Mouse (Mus musculus) stomach, embryonic 16.5 days (tissue): ENCODE measurements around the gene Trim25. TPM values are rescaled to one million over a fixed set of nuclear protein-coding genes. Genes with fewer than 3 reads are reported as not detected.

Experiments used
- ATAC-seq: fragments of 200-750 bp; cut with Nextera tagmentation; 2 replicates; pipeline ENCODE4 v1.8.0; 2017; ENCODE audit warnings: moderate number of reproducible peaks, moderate TSS enrichment; ENCODE audit not compliant: insufficient read depth, low FRiP score
- H3K27ac ChIP-seq: fragments of 300-500 bp; sonication (generic); 2 replicates; pipeline ENCODE4 v1.5.1; 2014; ENCODE audit warnings: low read length
- H3K27me3 ChIP-seq: fragments of 300-500 bp; sonication (generic); 2 replicates; pipeline ENCODE4 v1.6.1; 2014; ENCODE audit warnings: low read length, control low read depth, mixed read lengths; ENCODE audit not compliant: control insufficient read depth, insufficient read depth
- H3K36me3 ChIP-seq: fragments of 300-500 bp; sonication (generic); 2 replicates; pipeline ENCODE4 v1.6.1; 2014; ENCODE audit warnings: low read length; ENCODE audit not compliant: control insufficient read depth, insufficient read depth
- H3K4me1 ChIP-seq: fragments of 300-500 bp; sonication (generic); 2 replicates; pipeline ENCODE4 v1.6.1; 2014; ENCODE audit warnings: low read length, control low read depth, mixed read lengths; ENCODE audit not compliant: control insufficient read depth, insufficient read depth
- H3K4me2 ChIP-seq: fragments of 300-500 bp; sonication (generic); 2 replicates; pipeline ENCODE4 v1.6.1; 2014; ENCODE audit warnings: low read depth, low read length, mixed read lengths
- H3K4me3 ChIP-seq: fragments of 300-500 bp; sonication (generic); replicated peaks from 2 replicates; pipeline ENCODE4 v1.5.1; 2014; ENCODE audit warnings: mild to moderate bottlenecking, low read length
- H3K9ac ChIP-seq: fragments of 300-500 bp; sonication (generic); 2 replicates; pipeline ENCODE4 v1.6.1; 2014; ENCODE audit warnings: low read length
- H3K9me3 ChIP-seq: fragments of 300-500 bp; sonication (generic); replicated peaks from 2 replicates; pipeline ENCODE4 v1.6.1; 2016; ENCODE audit warnings: low read length, control low read depth; ENCODE audit not compliant: control insufficient read depth
- WGBS: fragments of 180-500 bp; shearing (Covaris S2); extraction: QIAGEN DNeasy Blood & Tissue Kit; methylation state at CpG from one replicate; pipeline ENCODE4 v1.1.7; 2014; 5-methylcytosine and 5-hydroxymethylcytosine counted together
- polyA plus RNA-seq: library from polyadenylated mRNA; unstranded; fragments of >200 nt; fragmentation: Nextera tagmentation; extraction: Ambion mirVana; gene quantifications from 2 replicates; pipeline ENCODE4 v1.2.1, GENCODE M21; 2015

The Trim25 gene
- polyA plus RNA-seq, 1 experiment from 2014 or later: 27.8 TPM

GRCm38 (mm10) chr11:88958851-88959250, 40.3 kb upstream of the Trim25 start:
- Histone ChIP-seq H3K4me3 (no peak overlapping the region), H3K36me3 (no peaks in the 10 kb centered on the region), H3K4me1 (peaks cover 7% of the 10 kb centered on the region), H3K4me2 (no peak overlapping the region), H3K27ac (no peak overlapping the region), H3K9ac (no peak overlapping the region), H3K27me3 (no peaks in the 10 kb centered on the region), H3K9me3 (no peaks in the 10 kb centered on the region)
- 76% methylated on average over 3 of the region's 3 CpGs for WGBS
- no peak for ATAC-seq

- ATAC-seq: no peak
- 80% methylated on average over 2 of the region's 3 CpGs for WGBS
- no peaks in the 10 kb centered on the region for H3K9me3 ChIP-seq
- H3K4me2 ChIP-seq: no peak within 1 kb of the TSS
- no peaks in the 10 kb centered on the region for H3K27me3 ChIP-seq
- H3K4me3 ChIP-seq: no peak within 1 kb of the TSS
- H3K27ac ChIP-seq: no peak within 1 kb of the TSS
- H3K4me1 ChIP-seq: no peaks in the 10 kb centered on the region
- H3K9ac ChIP-seq: no peak within 1 kb of the TSS
- no peaks in the 10 kb centered on the region for H3K36me3 ChIP-seq
These were observed 32.3 kb upstream of the Trim25 start, which contains the start of gene Elobl for GRCm38 (mm10) chr11:88966881-88967361. Gene Elobl, minus strand, starts transcription at chr11:88966931.

GRCm38 (mm10) chr11:88970202-88970732, 28.9 kb upstream of the Trim25 start, which contains the start of gene Coil:
Gene Coil, plus strand, starts transcription at chr11:88970252.
- Histone ChIP-seq H3K27me3 (no peaks in the 10 kb centered on the region), H3K9ac (no peak within 1 kb of the TSS), H3K4me3 (no peak within 1 kb of the TSS), H3K4me1 (0 out of 2 replicates have a peak, but pooled peaks cover 4% of the 10 kb centered on the region), H3K36me3 (no peaks in the 10 kb centered on the region), H3K27ac (no peak within 1 kb of the TSS), H3K9me3 (no peaks in the 10 kb centered on the region), H3K4me2 (no peak within 1 kb of the TSS)
- ATAC-seq: no peak; the same call in 1 of the 2 replicates
- 42% methylated on average over 2 of the region's 2 CpGs for WGBS

DNA sequence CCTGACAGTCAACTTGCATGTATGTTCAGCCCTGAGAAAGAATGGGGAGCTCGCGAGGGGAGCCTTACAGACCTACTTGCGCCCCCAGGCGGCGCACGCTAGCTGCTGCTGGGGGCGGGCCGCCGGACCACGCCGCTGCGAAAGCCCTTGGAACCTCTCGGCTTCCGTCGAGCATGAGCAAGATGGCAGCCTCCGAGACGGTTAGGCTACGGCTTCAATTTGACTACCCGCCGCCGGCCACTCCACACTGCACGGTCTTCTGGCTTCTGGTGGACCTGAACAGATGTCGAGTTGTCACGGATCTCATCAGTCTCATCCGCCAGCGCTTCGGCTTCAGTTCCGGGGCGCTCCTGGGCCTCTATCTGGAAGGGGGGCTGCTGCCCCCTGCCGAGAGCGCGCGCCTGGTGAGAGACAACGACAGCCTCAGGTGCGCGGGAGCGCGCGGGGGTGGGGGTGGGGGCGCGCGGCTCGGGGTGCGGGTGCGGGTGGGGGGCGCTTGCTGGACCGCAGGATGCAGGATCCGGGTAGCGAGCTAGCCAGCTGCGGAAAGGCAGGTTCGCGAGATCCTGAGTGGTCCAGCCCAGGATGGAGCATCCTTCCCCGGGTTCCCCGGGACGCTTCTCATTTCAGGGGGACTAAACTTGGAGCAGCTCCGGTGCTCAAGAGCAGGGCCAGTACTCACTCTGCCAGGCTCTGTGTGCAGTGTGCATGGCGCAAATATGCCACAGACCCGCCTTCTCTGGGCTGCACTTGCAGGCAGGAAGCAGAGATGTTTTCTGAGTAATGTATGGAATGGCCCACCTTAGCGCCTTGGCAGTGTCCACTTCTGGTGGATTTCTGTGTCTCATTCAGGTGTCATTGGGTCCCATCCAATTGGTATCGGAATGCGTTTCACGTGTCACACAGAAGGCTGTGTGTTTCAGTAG, 25.1 kb upstream of the Trim25 start:
- H3K36me3 ChIP-seq: no peaks in the 10 kb centered on the region
- H3K9me3 ChIP-seq: no peaks in the 10 kb centered on the region
- peak overlapping the region; percentile 83 for H3K9ac ChIP-seq
- peak; percentile 82 for ATAC-seq
- H3K27ac ChIP-seq: peak overlapping the region; percentile 73
- H3K4me3 ChIP-seq: peak overlapping the region; percentile 68
- 2% methylated on average over 62 of the region's 62 CpGs for WGBS
- H3K4me1 ChIP-seq: 0 out of 2 replicates have a peak, but pooled peaks cover 4% of the 10 kb centered on the region
- no peaks in the 10 kb centered on the region for H3K27me3 ChIP-seq
- H3K4me2 ChIP-seq: peak overlapping the region; percentile 74

DNA sequence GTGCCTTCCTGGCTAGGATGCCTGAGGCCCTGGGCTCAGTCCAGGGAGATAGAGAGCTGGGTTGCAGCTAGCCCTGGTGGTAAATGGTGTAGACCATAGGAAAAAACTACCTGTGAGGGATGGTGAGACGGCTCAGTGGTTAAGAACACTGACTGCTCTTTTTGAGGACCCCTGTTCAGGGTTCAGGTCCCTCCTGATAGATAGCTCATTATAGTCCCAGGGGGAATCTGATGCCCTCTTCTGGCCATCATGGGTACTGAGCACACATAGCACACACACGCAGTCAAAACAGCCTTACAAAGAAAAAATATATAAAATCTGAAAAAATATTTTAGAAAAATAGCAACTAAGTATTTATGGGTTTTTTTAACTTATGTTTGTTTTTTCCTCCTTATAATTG, 22.9 kb upstream of the Trim25 start:
- 95% methylated on average over 2 of the region's 2 CpGs for WGBS
- Histone ChIP-seq H3K27ac (no peak overlapping the region), H3K4me3 (no peak overlapping the region), H3K9ac (no peak overlapping the region), H3K9me3 (no peaks in the 10 kb centered on the region), H3K4me2 (no peak overlapping the region), H3K36me3 (no peaks in the 10 kb centered on the region), H3K27me3 (no peaks in the 10 kb centered on the region), H3K4me1 (0 out of 2 replicates have a peak, but pooled peaks cover 4% of the 10 kb centered on the region)
- no peak for ATAC-seq

DNA sequence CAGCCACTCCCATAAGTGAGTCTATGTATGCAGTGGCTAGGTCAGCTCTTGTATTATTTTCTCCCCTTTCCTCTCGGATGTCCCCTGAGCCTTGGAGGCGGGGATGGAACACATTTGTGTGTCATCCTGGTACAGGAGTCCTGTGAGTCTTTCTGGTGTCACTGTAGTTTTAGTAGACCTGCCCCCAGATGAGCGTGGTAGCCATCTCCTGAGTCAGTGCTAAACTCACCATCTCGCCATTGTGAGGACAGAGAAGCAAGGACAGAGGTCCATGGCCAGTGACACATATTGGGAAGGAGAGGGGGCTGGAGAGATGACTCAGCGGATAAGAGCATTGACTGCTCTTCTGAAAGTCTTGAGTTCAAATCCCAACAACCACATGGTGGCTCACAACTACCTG, 22.0 kb upstream of the Trim25 start:
- no peak overlapping the region for H3K9ac ChIP-seq
- no peak for ATAC-seq
- 90% methylated on average over 5 of the region's 5 CpGs for WGBS
- H3K27ac ChIP-seq: no peak overlapping the region
- H3K4me1 ChIP-seq: 0 out of 2 replicates have a peak, but pooled peaks cover 4% of the 10 kb centered on the region
- H3K27me3 ChIP-seq: no peaks in the 10 kb centered on the region
- no peaks in the 10 kb centered on the region for H3K9me3 ChIP-seq
- no peak overlapping the region for H3K4me2 ChIP-seq
- H3K4me3 ChIP-seq: no peak overlapping the region
- 0 out of 2 replicates have a peak, but pooled peaks cover 3% of the 10 kb centered on the region for H3K36me3 ChIP-seq

- Histone ChIP-seq H3K27me3 (no peaks in the 10 kb centered on the region), H3K27ac (no peak overlapping the region), H3K4me2 (no peak overlapping the region), H3K36me3 (peaks cover 13% of the 10 kb centered on the region; the same call in 1 of the 2 replicates), H3K4me1 (no peaks in the 10 kb centered on the region), H3K9ac (no peak overlapping the region), H3K9me3 (no peaks in the 10 kb centered on the region), H3K4me3 (no peak overlapping the region)
- no peak for ATAC-seq
- 84% methylated on average over 8 of the region's 8 CpGs for WGBS
These were observed 17.8 kb upstream of the Trim25 start for GRCm38 (mm10) chr11:88981337-88981736.

- Histone ChIP-seq H3K4me2 (no peak overlapping the region), H3K27ac (no peak overlapping the region), H3K9ac (no peak overlapping the region), H3K4me1 (no peaks in the 10 kb centered on the region), H3K27me3 (no peaks in the 10 kb centered on the region), H3K36me3 (peaks cover 13% of the 10 kb centered on the region; the same call in 1 of the 2 replicates), H3K4me3 (no peak overlapping the region), H3K9me3 (no peaks in the 10 kb centered on the region)
- no peak for ATAC-seq
- 85% methylated on average over 10 of the region's 10 CpGs for WGBS
These were observed 12.6 kb upstream of the Trim25 start for GRCm38 (mm10) chr11:88986616-88987015.

GRCm38 (mm10) chr11:88988956-88989355, 10.2 kb upstream of the Trim25 start:
- no peaks in the 10 kb centered on the region for H3K36me3 ChIP-seq
- 74% methylated on average over 5 of the region's 5 CpGs for WGBS
- ATAC-seq: no peak
- no peak overlapping the region for H3K9ac ChIP-seq
- no peaks in the 10 kb centered on the region for H3K27me3 ChIP-seq
- no peak overlapping the region for H3K27ac ChIP-seq
- H3K4me2 ChIP-seq: no peak overlapping the region
- no peaks in the 10 kb centered on the region for H3K4me1 ChIP-seq
- no peak overlapping the region for H3K4me3 ChIP-seq
- no peaks in the 10 kb centered on the region for H3K9me3 ChIP-seq
